Mouse (Mus musculus) T-helper 2 cell (primary cell): ENCODE results near the gene Hdac11.

Experiments
- in situ Hi-C: fragments of 300-600 bp; cut with MboI, MseI; formaldehyde crosslinking; loops from one replicate; pipeline ENCODE4 v1.15.1; 2025; ENCODE audit warnings: high pct_unique_total_duplicates

Gene Hdac11

GRCm38 (mm10) chr6:91128996-91129395 lies 27.5 kb upstream of the Hdac11 start:
- in situ Hi-C loops = no loop called here

- in situ Hi-C loops = loop anchor here (5.0 kb wide), 1 partner anchor 304 kb away; no protein-coding TSS in a partner anchor
Observed at GRCm38 (mm10) chr6:91130856-91131255, 25.6 kb upstream of the Hdac11 start.

GRCm38 (mm10) chr6:91137343-91137956 lies 19.0 kb upstream of the Hdac11 start:
- in situ Hi-C loops = no loop called here

GRCm38 (mm10) chr6:91139846-91140245 lies 16.6 kb upstream of the Hdac11 start:
- in situ Hi-C loops = loop anchor here (5.0 kb wide), 1 partner anchor 58 kb away; no protein-coding TSS in a partner anchor

GRCm38 (mm10) chr6:91145056-91145455 lies 11.4 kb upstream of the Hdac11 start:
- in situ Hi-C loops = no loop called here

GRCm38 (mm10) chr6:91145572-91145971 lies 10.9 kb upstream of the Hdac11 start:
- in situ Hi-C loops = no loop called here

GRCm38 (mm10) chr6:91146443-91147151 lies 9.9 kb upstream of the Hdac11 start:
- in situ Hi-C loops = no loop called here

- in situ Hi-C loops = no loop called here
Observed at GRCm38 (mm10) chr6:91147152-91147770, 9.2 kb upstream of the Hdac11 start.

- in situ Hi-C loops = no loop called here
Observed at GRCm38 (mm10) chr6:91152892-91153548, 3.4 kb upstream of the Hdac11 start.

GRCm38 (mm10) chr6:91153549-91154064 lies 2.9 kb upstream of the Hdac11 start:
- in situ Hi-C loops = no loop called here

GRCm38 (mm10) chr6:91154685-91155084 lies 1.8 kb upstream of the Hdac11 start:
- in situ Hi-C loops = no loop called here

GRCm38 (mm10) chr6:91155286-91155685 lies 1.2 kb upstream of the Hdac11 start:
- in situ Hi-C loops = no loop called here

- in situ Hi-C loops = no loop called here
Observed at GRCm38 (mm10) chr6:91156062-91156461, 403 bp upstream of the Hdac11 start.

- in situ Hi-C loops = no loop called here
Observed at GRCm38 (mm10) chr6:91157237-91157570, 739 bp downstream of the Hdac11 start.

GRCm38 (mm10) chr6:91159047-91159446 lies 2.6 kb downstream of the Hdac11 start:
- in situ Hi-C loops = no loop called here

- in situ Hi-C loops = no loop called here
Observed at GRCm38 (mm10) chr6:91160399-91160798, 3.9 kb downstream of the Hdac11 start.

- in situ Hi-C loops = no loop called here
Observed at GRCm38 (mm10) chr6:91160976-91161375, 4.5 kb downstream of the Hdac11 start.

- in situ Hi-C loops = no loop called here
Observed at GRCm38 (mm10) chr6:91161506-91162235, 5.2 kb downstream of the Hdac11 start.

- in situ Hi-C loops = no loop called here
Observed at GRCm38 (mm10) chr6:91162314-91162713, 5.8 kb downstream of the Hdac11 start.

GRCm38 (mm10) chr6:91163195-91163911 lies 6.9 kb downstream of the Hdac11 start:
- in situ Hi-C loops = no loop called here

GRCm38 (mm10) chr6:91164584-91164983 lies 8.1 kb downstream of the Hdac11 start:
- in situ Hi-C loops = no loop called here
